Mouse (Mus musculus): ENCODE measurements around the gene Sh3bp5. TPM values are rescaled to one million over a fixed set of nuclear protein-coding genes. Genes with fewer than 3 reads are reported as not detected.

The Sh3bp5 gene
- total and polyA plus RNA-seq, 3 experiments = 0.19 to 1.0 TPM; not detected in 1

- Histone ChIP-seq H3K27ac (ENCODE audit: control insufficient read depth, low read depth, low read length) (no peak overlapping the region), H3K36me3 (ENCODE audit: control insufficient read depth in 1 of 2, insufficient read depth in 2 of 2, low read length in 2 of 2) (no peaks in the 10 kb centered on the region), H3K4me3 (ENCODE audit: control insufficient read depth in 1 of 2, insufficient read depth in 1 of 2, low read depth in 2 of 2, low read length in 2 of 2) (no peak overlapping the region), H3K27me3 (ENCODE audit: control insufficient read depth in 1 of 2, insufficient read depth in 2 of 2, low read length in 2 of 2) (no peaks in the 10 kb centered on the region), H3K4me1 (ENCODE audit: control insufficient read depth in 1 of 2, insufficient read depth in 2 of 2, low read length in 2 of 2) (no peaks in the 10 kb centered on the region), H3K9ac (ENCODE audit: control insufficient read depth, low read depth, low read length, poor library complexity, severe bottlenecking) (no peak overlapping the region), H3K79me2 (ENCODE audit: control insufficient read depth, insufficient read depth, low read length, poor library complexity) (no peaks in the 10 kb centered on the region), H3K9me3 (replicated peaks; ENCODE audit: insufficient read depth, low read length) (no peaks in the 10 kb centered on the region)
- DNase-seq (ENCODE audit: low read depth, low spot score) = no peak
- no peak for TF ChIP-seq ZMIZ1 (IDR thresholded peaks at IDR 0.05; ENCODE audit: low read depth, low read length)
Measured at GRCm38 (mm10) chr14:31393936-31394630, 41.8 kb downstream of the Sh3bp5 start.

GRCm38 (mm10) chr14:31393546-31393890, 42.4 kb downstream of the Sh3bp5 start:
- no peaks in the 10 kb centered on the region for H3K9me3 ChIP-seq (replicated peaks; ENCODE audit: insufficient read depth, low read length)
- H3K9ac ChIP-seq (ENCODE audit: control insufficient read depth, low read depth, low read length, poor library complexity, severe bottlenecking) = no peak overlapping the region
- TF ChIP-seq GABPA (IDR thresholded peaks at IDR 0.05; ENCODE audit: low read depth, low read length) = no peak
- no peak for TF ChIP-seq MAX (IDR thresholded peaks at IDR 0.05; ENCODE audit: low read length)
- no peak for TF ChIP-seq TCF12 (IDR thresholded peaks at IDR 0.05; ENCODE audit: low read depth, low read length)
- no peak for TF ChIP-seq MAFK (IDR thresholded peaks at IDR 0.05; ENCODE audit: borderline replicate concordance, low read depth, low read length)
- TF ChIP-seq RCOR1 (IDR thresholded peaks at IDR 0.05; ENCODE audit: low read depth, low read length) = no peak
- TF ChIP-seq USF1 (IDR thresholded peaks at IDR 0.05; ENCODE audit: low read depth, low read length) = no peak
- no peak for TF ChIP-seq E2F4 (IDR thresholded peaks at IDR 0.05; ENCODE audit: borderline replicate concordance, low read depth, low read length)
- no peak for TF ChIP-seq TAL1 (IDR thresholded peaks at IDR 0.05; ENCODE audit: low read length)
- no peak for TF ChIP-seq POLR2AphosphoS5 (IDR thresholded peaks at IDR 0.05; ENCODE audit: borderline replicate concordance, low read depth, low read length)
- TF ChIP-seq ZC3H11A (IDR thresholded peaks at IDR 0.05; ENCODE audit: low read depth, low read length) = no peak
- TF ChIP-seq JUND (IDR thresholded peaks at IDR 0.05; ENCODE audit: low read depth, low read length) = no peak
- no peak for TF ChIP-seq MAZ (IDR thresholded peaks at IDR 0.05; ENCODE audit: low read depth, low read length)
- no peak for TF ChIP-seq NELFE (IDR thresholded peaks at IDR 0.05; ENCODE audit: low read depth, low read length)
- no peak for TF ChIP-seq HCFC1 (IDR thresholded peaks at IDR 0.05; ENCODE audit: low read depth, low read length)
- no peak for TF ChIP-seq MYB (IDR thresholded peaks at IDR 0.05; ENCODE audit: low read depth, low read length)
- no peak for TF ChIP-seq USF2 (IDR thresholded peaks at IDR 0.05; ENCODE audit: borderline replicate concordance in 1 of 2, insufficient read depth in 1 of 2, low read depth in 1 of 2, low read length in 2 of 2)
- no peak overlapping the region for H3K27ac ChIP-seq (ENCODE audit: control insufficient read depth, low read depth, low read length)
- DNase-seq (ENCODE audit: low read depth, low spot score) = no peak
- no peaks in the 10 kb centered on the region for H3K79me2 ChIP-seq (ENCODE audit: control insufficient read depth, insufficient read depth, low read length, poor library complexity)
- H3K4me3 ChIP-seq (ENCODE audit: control insufficient read depth in 1 of 2, insufficient read depth in 1 of 2, low read depth in 2 of 2, low read length in 2 of 2) = no peak overlapping the region
- no peaks in the 10 kb centered on the region for H3K36me3 ChIP-seq (ENCODE audit: control insufficient read depth in 1 of 2, insufficient read depth in 2 of 2, low read length in 2 of 2)
- H3K27me3 ChIP-seq (ENCODE audit: control insufficient read depth in 1 of 2, insufficient read depth in 2 of 2, low read length in 2 of 2) = no peaks in the 10 kb centered on the region
- H3K4me1 ChIP-seq (ENCODE audit: control insufficient read depth in 1 of 2, insufficient read depth in 2 of 2, low read length in 2 of 2) = no peaks in the 10 kb centered on the region

Data from MEL (cell line).